ENCODE assay signal across 8 mouse cellular contexts in genomic region chrX:150510631-150511030, GRCm38 (mm10). TPM values are rescaled to one million over a fixed set of nuclear protein-coding genes. Genes with fewer than 3 reads are reported as not detected.
DNase-seq lines count a peak whose midpoint lies in the region; ATAC-seq and TF ChIP-seq lines count a peak whose summit lies in the region.

No protein-coding gene starts in this region.

- H3K4me3 ChIP-seq in intestine, postnatal 0 days (ENCODE audit: low read depth, low read length), result no peak overlapping the region
- no peak overlapping the region for H3K4me3 ChIP-seq in intestine, embryonic 16.5 days (ENCODE audit: low read length)

- H3K27me3 ChIP-seq in intestine, postnatal 0 days (replicated peaks; ENCODE audit: control insufficient read depth, insufficient read depth, low read length), result no peaks in the 10 kb centered on the region
- no peaks in the 10 kb centered on the region for H3K27me3 ChIP-seq in intestine, embryonic 16.5 days (replicated peaks; ENCODE audit: control insufficient read depth, insufficient read depth, low read length)

- ATAC-seq in intestine, postnatal 0 days, result no peak
- no peak for ATAC-seq in intestine, embryonic 16.5 days
- ATAC-seq in erythroblast, adult 5-6 weeks (replicated peaks; ENCODE audit: low FRiP score, poor library complexity, severe bottlenecking), result peak; percentile 87
- peak; percentile 95 for ATAC-seq in megakaryocyte progenitor cell, adult 5-6 weeks (replicated peaks; ENCODE audit: poor library complexity)

- peak; percentile 72 for TF ChIP-seq CTCF in intestine, postnatal 0 days (IDR thresholded peaks at IDR 0.05; ENCODE audit: low read depth)

- no peak overlapping the region for H3K4me2 ChIP-seq in intestine, postnatal 0 days (replicated peaks; ENCODE audit: low read depth)
- H3K4me2 ChIP-seq in intestine, embryonic 16.5 days (ENCODE audit: low read depth, low read length), result no peak overlapping the region

- 45% methylated on average over 4 of the region's 4 CpGs for WGBS in intestine, postnatal 0 days
- WGBS in intestine, embryonic 16.5 days, result 61% methylated on average over 4 of the region's 4 CpGs

- H3K4me1 ChIP-seq in intestine, postnatal 0 days (replicated peaks; ENCODE audit: control insufficient read depth, insufficient read depth, low read length), result no peaks in the 10 kb centered on the region
- H3K4me1 ChIP-seq in intestine, embryonic 16.5 days (ENCODE audit: control insufficient read depth, insufficient read depth, low read length), result no peaks in the 10 kb centered on the region

- DNase-seq in CD4-positive helper T cell, adult 2 months (ENCODE audit: low read depth, low spot score), result peak; percentile 61
- DNase-seq in NIH3T3 (ENCODE audit: low read depth), result peak; percentile 69
- DNase-seq in urinary bladder, adult 2 months (ENCODE audit: low spot score), result no peak
- DNase-seq in kidney, postnatal 10 days, result no peak

- no peaks in the 10 kb centered on the region for H3K36me3 ChIP-seq in intestine, postnatal 0 days (ENCODE audit: control insufficient read depth, insufficient read depth)
- H3K36me3 ChIP-seq in intestine, embryonic 16.5 days (ENCODE audit: control insufficient read depth, insufficient read depth, low read length), result no peaks in the 10 kb centered on the region

- H3K9me3 ChIP-seq in intestine, postnatal 0 days (ENCODE audit: control insufficient read depth), result no peaks in the 10 kb centered on the region
- H3K9me3 ChIP-seq in intestine, embryonic 16.5 days (ENCODE audit: control insufficient read depth, low read length), result no peaks in the 10 kb centered on the region

- no peak overlapping the region for H3K9ac ChIP-seq in intestine, postnatal 0 days (ENCODE audit: low read depth, low read length)
- H3K9ac ChIP-seq in intestine, embryonic 16.5 days (ENCODE audit: low read depth, low read length), result no peak overlapping the region

- no peak overlapping the region for H3K27ac ChIP-seq in intestine, postnatal 0 days (ENCODE audit: low read depth, low read length)
- no peak overlapping the region for H3K27ac ChIP-seq in intestine, embryonic 16.5 days (ENCODE audit: low read length)

RNA-seq across cellular contexts. Expression of gene Alas2, which starts 36.5 kb away (rescaled TPM):
- polyA plus RNA-seq in intestine, postnatal 0 days (2015; fragmentation: Nextera tagmentation; extraction: Ambion mirVana), result 4.4 and 6.4 TPM in 2 replicates
- 62.7 and 79.8 TPM in 2 replicates for polyA plus RNA-seq in intestine, embryonic 16.5 days (2015; fragmentation: Nextera tagmentation; extraction: Ambion mirVana)
- 3,542 and 3,686 TPM in 2 replicates for total RNA-seq in erythroblast, adult 5-6 weeks (2015; ENCODE audit: low replicate concordance)
- 3,400 and 3,878 TPM in 2 replicates for total RNA-seq in erythroblast, adult 5-6 weeks (2017; ENCODE audit: low replicate concordance)
- total RNA-seq in megakaryocyte progenitor cell, adult 5-6 weeks (2015), result 0.22 and 0.59 TPM in 2 replicates
- total RNA-seq in megakaryocyte progenitor cell, adult 5-6 weeks (2017), result 0.27 and 0.37 TPM in 2 replicates
- polyA plus RNA-seq in urinary bladder, adult 2 months (2012; rRNA removed), result 0.80 and 1.4 TPM in 2 replicates

RNA-seq across cellular contexts. Expression of gene Tmem29, which starts 51.7 kb away (rescaled TPM):
- 17.2 and 17.3 TPM in 2 replicates for polyA plus RNA-seq in intestine, postnatal 0 days (2015; fragmentation: Nextera tagmentation; extraction: Ambion mirVana)
- polyA plus RNA-seq in intestine, embryonic 16.5 days (2015; fragmentation: Nextera tagmentation; extraction: Ambion mirVana), result 23.2 and 25.8 TPM in 2 replicates
- 9.4 and 31.5 TPM in 2 replicates for total RNA-seq in erythroblast, adult 5-6 weeks (2015; ENCODE audit: low replicate concordance)
- 10.3 and 19.4 TPM in 2 replicates for total RNA-seq in erythroblast, adult 5-6 weeks (2017; ENCODE audit: low replicate concordance)
- total RNA-seq in megakaryocyte progenitor cell, adult 5-6 weeks (2015), result 20.7 and 26.4 TPM in 2 replicates
- 32.6 and 32.7 TPM in 2 replicates for total RNA-seq in megakaryocyte progenitor cell, adult 5-6 weeks (2017)
- polyA plus RNA-seq in urinary bladder, adult 2 months (2012; rRNA removed), result 28.3 and 29.7 TPM in 2 replicates

Comparison
In these comparisons a context has a peak if more than half of its experiments do, and no peak if none do; other contexts are left out.
1. ATAC-seq: peak in erythroblast, adult 5-6 weeks (single experiment) and megakaryocyte progenitor cell, adult 5-6 weeks (single experiment); none in intestine, postnatal 0 days (single experiment) and intestine, embryonic 16.5 days (single experiment).
2. DNase-seq: peak in CD4-positive helper T cell, adult 2 months (single experiment) and NIH3T3 (single experiment); none in urinary bladder, adult 2 months (single experiment) and kidney, postnatal 10 days (single experiment).